Mouse (Mus musculus): ENCODE data around the gene Gm21973. TPM values are rescaled to one million over a fixed set of nuclear protein-coding genes. Genes with fewer than 3 reads are reported as not detected.

Gene Gm21973
- polyA plus RNA-seq, 1 experiment from 2014 or later, result not detected

DNA sequence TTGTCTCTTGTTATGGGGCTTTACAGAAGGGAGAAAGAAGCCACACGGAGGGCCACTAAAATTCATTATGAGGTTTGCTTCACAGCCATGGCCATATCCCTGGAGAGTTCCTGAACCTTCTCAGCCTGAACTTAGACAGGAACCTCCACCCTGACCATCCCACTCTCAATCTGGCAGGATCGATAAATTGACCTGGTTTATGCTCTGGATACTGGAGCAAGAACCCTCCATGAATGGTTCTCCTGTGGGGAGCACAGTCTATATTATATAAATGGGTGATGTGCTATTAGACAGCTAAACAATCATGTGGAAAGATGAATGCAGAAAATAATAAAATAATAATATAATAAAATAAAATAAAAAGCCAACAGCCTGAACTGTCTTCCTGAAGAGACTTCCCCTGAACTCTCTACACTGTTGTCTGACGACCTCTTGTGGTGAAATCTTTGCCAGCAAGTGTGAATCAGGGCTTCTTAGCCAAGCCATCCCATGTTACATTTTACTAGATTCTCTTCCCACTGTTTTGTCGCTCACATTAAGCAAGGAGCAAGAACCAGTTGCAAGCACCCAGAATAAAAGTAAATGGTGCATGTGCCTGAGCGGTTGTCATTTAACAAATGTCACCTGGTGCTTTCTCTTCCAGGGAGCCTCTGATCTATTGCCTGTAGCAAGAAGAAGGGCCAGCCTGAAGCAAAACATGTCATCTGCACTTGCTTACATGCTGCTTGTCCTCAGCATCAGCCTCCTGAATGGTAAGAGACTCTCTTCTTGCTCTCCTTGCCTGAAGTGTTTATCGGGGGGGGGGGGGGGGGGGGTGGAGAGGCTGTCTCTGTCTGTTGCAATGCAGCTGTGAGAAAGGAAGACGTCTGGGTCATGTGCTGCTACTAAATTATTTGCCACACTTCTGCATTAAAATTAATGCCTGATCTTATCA, 11.4 kb upstream of the Gm21973 start:
- H3K27me3 ChIP-seq (ENCODE audit: control insufficient read depth, insufficient read depth, low read depth, low read length), result no peaks in the 10 kb centered on the region
- WGBS, result 43% methylated on average over 6 of the region's 7 CpGs
- no peaks in the 10 kb centered on the region for H3K9me3 ChIP-seq (ENCODE audit: control insufficient read depth, low read length)
- no peak for ATAC-seq (ENCODE audit: low read depth)
- no peak overlapping the region for H3K4me3 ChIP-seq (ENCODE audit: low read length)
- H3K9ac ChIP-seq (ENCODE audit: low read length), result no peak overlapping the region
- no peaks in the 10 kb centered on the region for H3K4me1 ChIP-seq (replicated peaks; ENCODE audit: control insufficient read depth, insufficient read depth, low read length)
- H3K4me2 ChIP-seq (ENCODE audit: low read depth, low read length), result no peak overlapping the region
- H3K36me3 ChIP-seq (ENCODE audit: control insufficient read depth, insufficient read depth, low read length), result no peaks in the 10 kb centered on the region
- no peak overlapping the region for H3K27ac ChIP-seq (ENCODE audit: low read length)

DNA sequence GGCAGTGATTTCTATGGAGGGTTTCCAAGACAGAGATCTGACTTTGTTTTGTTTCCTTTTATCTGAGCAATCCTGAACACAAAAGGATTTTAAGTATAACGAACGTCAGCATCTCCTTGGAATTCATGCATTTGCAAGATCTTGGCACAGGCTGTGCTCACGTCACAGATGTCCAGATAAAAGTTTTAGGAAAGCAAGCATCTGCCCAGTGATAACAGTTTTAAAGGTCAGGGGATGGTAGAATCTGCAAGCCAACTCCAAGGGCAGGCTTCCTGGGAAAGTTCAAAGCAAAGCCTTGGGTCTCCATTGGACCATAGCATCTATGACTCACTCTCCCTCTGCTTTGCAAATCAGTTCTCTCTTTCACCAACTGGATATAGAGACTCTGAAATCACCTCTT, 5.4 kb downstream of the Gm21973 start:
- ATAC-seq (ENCODE audit: low read depth), result no peak
- H3K27me3 ChIP-seq (ENCODE audit: control insufficient read depth, insufficient read depth, low read depth, low read length), result no peaks in the 10 kb centered on the region
- H3K27ac ChIP-seq (ENCODE audit: low read length), result no peak overlapping the region
- no peaks in the 10 kb centered on the region for H3K4me1 ChIP-seq (replicated peaks; ENCODE audit: control insufficient read depth, insufficient read depth, low read length)
- H3K9me3 ChIP-seq (ENCODE audit: control insufficient read depth, low read length), result no peaks in the 10 kb centered on the region
- no peaks in the 10 kb centered on the region for H3K36me3 ChIP-seq (ENCODE audit: control insufficient read depth, insufficient read depth, low read length)
- no peak overlapping the region for H3K4me2 ChIP-seq (ENCODE audit: low read depth, low read length)
- 72% methylated on average over 3 of the region's 3 CpGs for whole genome bisulfite sequencing
- H3K9ac ChIP-seq (ENCODE audit: low read length), result no peak overlapping the region
- no peak overlapping the region for H3K4me3 ChIP-seq (ENCODE audit: low read length)

DNA sequence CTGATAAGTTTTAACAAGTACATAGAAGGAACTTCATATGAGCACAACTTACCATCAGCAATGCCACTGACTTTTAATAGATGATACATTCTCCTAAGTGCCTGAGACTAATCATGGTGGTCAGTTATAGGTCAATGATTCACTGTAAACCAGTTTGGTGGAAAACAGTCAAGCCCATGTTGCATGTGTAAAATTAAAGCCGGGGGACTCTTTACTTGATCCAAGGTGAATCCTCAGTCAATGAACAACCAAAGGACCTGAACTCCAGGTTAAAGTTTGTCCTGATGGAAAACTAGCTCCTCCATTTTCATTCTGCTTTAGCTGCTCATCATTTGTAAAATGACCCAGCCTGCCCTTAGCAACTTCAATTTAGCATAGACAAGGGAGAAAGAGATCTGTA, 7.4 kb downstream of the Gm21973 start:
- Histone ChIP-seq H3K36me3 (ENCODE audit: control insufficient read depth, insufficient read depth, low read length) (no peaks in the 10 kb centered on the region), H3K4me2 (ENCODE audit: low read depth, low read length) (no peak overlapping the region), H3K9me3 (ENCODE audit: control insufficient read depth, low read length) (no peaks in the 10 kb centered on the region), H3K27me3 (ENCODE audit: control insufficient read depth, insufficient read depth, low read depth, low read length) (no peaks in the 10 kb centered on the region), H3K9ac (ENCODE audit: low read length) (no peak overlapping the region), H3K4me3 (ENCODE audit: low read length) (no peak overlapping the region), H3K4me1 (replicated peaks; ENCODE audit: control insufficient read depth, insufficient read depth, low read length) (no peaks in the 10 kb centered on the region), H3K27ac (ENCODE audit: low read length) (no peak overlapping the region)
- ATAC-seq (ENCODE audit: low read depth), result no peak
- WGBS, result 90% methylated on average over 1 of the region's 1 CpGs

- Histone ChIP-seq H3K4me3 (ENCODE audit: low read length) (no peak overlapping the region), H3K4me1 (replicated peaks; ENCODE audit: control insufficient read depth, insufficient read depth, low read length) (no peaks in the 10 kb centered on the region), H3K27me3 (ENCODE audit: control insufficient read depth, insufficient read depth, low read depth, low read length) (no peaks in the 10 kb centered on the region), H3K27ac (ENCODE audit: low read length) (no peak overlapping the region), H3K9ac (ENCODE audit: low read length) (no peak overlapping the region), H3K9me3 (ENCODE audit: control insufficient read depth, low read length) (no peaks in the 10 kb centered on the region), H3K36me3 (ENCODE audit: control insufficient read depth, insufficient read depth, low read length) (no peaks in the 10 kb centered on the region), H3K4me2 (ENCODE audit: low read depth, low read length) (no peak overlapping the region)
- ATAC-seq (ENCODE audit: low read depth), result no peak
- WGBS, result 58% methylated on average over 3 of the region's 3 CpGs
These were observed 13.4 kb downstream of the Gm21973 start for GRCm38 (mm10) chr15:10338606-10339005.

GRCm38 (mm10) chr15:10347044-10347443, 21.9 kb downstream of the Gm21973 start:
- H3K36me3 ChIP-seq (ENCODE audit: control insufficient read depth, insufficient read depth, low read length), result no peaks in the 10 kb centered on the region
- no peaks in the 10 kb centered on the region for H3K4me1 ChIP-seq (replicated peaks; ENCODE audit: control insufficient read depth, insufficient read depth, low read length)
- H3K4me3 ChIP-seq (ENCODE audit: low read length), result no peak overlapping the region
- no peak overlapping the region for H3K9ac ChIP-seq (ENCODE audit: low read length)
- H3K9me3 ChIP-seq (ENCODE audit: control insufficient read depth, low read length), result no peaks in the 10 kb centered on the region
- H3K4me2 ChIP-seq (ENCODE audit: low read depth, low read length), result no peak overlapping the region
- ATAC-seq (ENCODE audit: low read depth), result no peak
- H3K27me3 ChIP-seq (ENCODE audit: control insufficient read depth, insufficient read depth, low read depth, low read length), result no peaks in the 10 kb centered on the region
- no peak overlapping the region for H3K27ac ChIP-seq (ENCODE audit: low read length)
- WGBS, result 66% methylated on average over 6 of the region's 6 CpGs

DNA sequence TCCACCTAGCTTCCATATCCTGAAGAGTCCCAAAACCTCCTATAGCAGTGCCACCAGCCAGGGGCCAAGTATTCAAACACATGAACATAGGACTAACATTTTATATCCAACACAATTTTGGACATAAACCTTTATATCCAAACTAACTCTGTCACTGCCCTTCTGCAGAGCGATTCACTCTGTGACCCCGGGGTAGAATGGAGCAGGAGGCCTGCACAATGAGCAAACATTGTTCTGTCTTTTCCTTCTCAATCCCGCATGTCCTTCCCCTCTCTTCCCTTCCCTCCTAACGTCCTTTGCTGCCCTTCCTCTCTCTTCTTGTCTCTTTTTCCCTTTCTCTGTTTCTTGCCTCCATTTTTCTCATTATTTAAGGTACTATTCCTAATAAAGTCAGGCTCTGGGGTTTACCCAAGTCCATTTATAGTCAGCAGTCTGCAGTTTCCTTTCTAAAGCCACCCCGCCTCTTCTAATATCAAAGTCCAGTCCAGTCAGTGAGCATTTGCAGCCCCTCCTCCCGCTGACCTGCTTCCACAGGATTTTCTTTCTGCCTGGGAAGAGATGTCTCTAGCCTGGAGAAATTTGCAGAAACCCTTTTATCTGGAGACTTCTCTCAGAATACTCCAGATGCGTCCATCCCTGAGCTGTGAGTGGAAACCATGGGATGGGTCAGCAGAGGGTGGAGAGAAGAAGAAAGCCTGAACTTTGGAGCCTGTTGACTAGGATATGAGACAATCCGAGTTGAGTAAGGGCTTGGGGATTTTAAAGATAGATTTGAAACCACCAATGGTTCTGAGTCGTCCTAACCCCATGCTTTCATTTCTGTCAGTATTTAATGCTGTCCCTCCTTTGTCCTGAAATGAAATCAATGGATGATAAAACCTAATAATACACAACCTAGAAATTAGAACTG, 33.1 kb downstream of the Gm21973 start, which contains the start of gene Agxt2:
Agxt2 (plus strand) TSS at position 494 of the 910 bp plus-strand sequence.
- H3K27me3 ChIP-seq (ENCODE audit: control insufficient read depth, insufficient read depth, low read depth, low read length), result no peaks in the 10 kb centered on the region
- H3K9ac ChIP-seq (ENCODE audit: low read length), result no peak within 1 kb of the TSS
- H3K4me2 ChIP-seq (ENCODE audit: low read depth, low read length), result no peak within 1 kb of the TSS
- H3K9me3 ChIP-seq (ENCODE audit: control insufficient read depth, low read length), result no peaks in the 10 kb centered on the region
- ATAC-seq (ENCODE audit: low read depth), result no peak
- no peak within 1 kb of the TSS for H3K4me3 ChIP-seq (ENCODE audit: low read length)
- H3K36me3 ChIP-seq (ENCODE audit: control insufficient read depth, insufficient read depth, low read length), result no peaks in the 10 kb centered on the region
- no peaks in the 10 kb centered on the region for H3K4me1 ChIP-seq (replicated peaks; ENCODE audit: control insufficient read depth, insufficient read depth, low read length)
- 70% methylated on average over 9 of the region's 9 CpGs for WGBS
- H3K27ac ChIP-seq (ENCODE audit: low read length), result no peak within 1 kb of the TSS

GRCm38 (mm10) chr15:10366331-10366730, 41.2 kb downstream of the Gm21973 start:
- no peak overlapping the region for H3K9ac ChIP-seq (ENCODE audit: low read length)
- WGBS, result 86% methylated on average over 2 of the region's 2 CpGs
- no peaks in the 10 kb centered on the region for H3K4me1 ChIP-seq (replicated peaks; ENCODE audit: control insufficient read depth, insufficient read depth, low read length)
- no peak overlapping the region for H3K4me2 ChIP-seq (ENCODE audit: low read depth, low read length)
- no peaks in the 10 kb centered on the region for H3K27me3 ChIP-seq (ENCODE audit: control insufficient read depth, insufficient read depth, low read depth, low read length)
- no peak overlapping the region for H3K27ac ChIP-seq (ENCODE audit: low read length)
- H3K36me3 ChIP-seq (ENCODE audit: control insufficient read depth, insufficient read depth, low read length), result no peaks in the 10 kb centered on the region
- H3K9me3 ChIP-seq (ENCODE audit: control insufficient read depth, low read length), result no peaks in the 10 kb centered on the region
- no peak overlapping the region for H3K4me3 ChIP-seq (ENCODE audit: low read length)
- no peak for ATAC-seq (ENCODE audit: low read depth)

GRCm38 (mm10) chr15:10375404-10375803, 50.2 kb downstream of the Gm21973 start:
- 15% methylated on average over 3 of the region's 3 CpGs for WGBS
- Histone ChIP-seq H3K27me3 (ENCODE audit: control insufficient read depth, insufficient read depth, low read depth, low read length) (no peaks in the 10 kb centered on the region), H3K4me2 (ENCODE audit: low read depth, low read length) (no peak overlapping the region), H3K4me1 (replicated peaks; ENCODE audit: control insufficient read depth, insufficient read depth, low read length) (no peaks in the 10 kb centered on the region), H3K36me3 (ENCODE audit: control insufficient read depth, insufficient read depth, low read length) (no peaks in the 10 kb centered on the region), H3K27ac (ENCODE audit: low read length) (no peak overlapping the region), H3K9me3 (ENCODE audit: control insufficient read depth, low read length) (no peaks in the 10 kb centered on the region), H3K4me3 (ENCODE audit: low read length) (no peak overlapping the region), H3K9ac (ENCODE audit: low read length) (no peak overlapping the region)
- ATAC-seq (ENCODE audit: low read depth), result no peak

- no peak for ATAC-seq (ENCODE audit: low read depth)
- H3K36me3 ChIP-seq (ENCODE audit: control insufficient read depth, insufficient read depth, low read length), result no peaks in the 10 kb centered on the region
- H3K4me1 ChIP-seq (replicated peaks; ENCODE audit: control insufficient read depth, insufficient read depth, low read length), result no peaks in the 10 kb centered on the region
- no peak overlapping the region for H3K4me3 ChIP-seq (ENCODE audit: low read length)
- no peak overlapping the region for H3K4me2 ChIP-seq (ENCODE audit: low read depth, low read length)
- H3K27me3 ChIP-seq (ENCODE audit: control insufficient read depth, insufficient read depth, low read depth, low read length), result no peaks in the 10 kb centered on the region
- no peaks in the 10 kb centered on the region for H3K9me3 ChIP-seq (ENCODE audit: control insufficient read depth, low read length)
- WGBS, result 81% methylated on average over 4 of the region's 4 CpGs
- no peak overlapping the region for H3K9ac ChIP-seq (ENCODE audit: low read length)
- no peak overlapping the region for H3K27ac ChIP-seq (ENCODE audit: low read length)
These were observed 53.3 kb downstream of the Gm21973 start for GRCm38 (mm10) chr15:10378338-10378959.
